Mouse (Mus musculus) E14TG2a.4 (cell line): ENCODE measurements around the gene Map1b.

ENCODE experiments used
- CTCF ChIP-seq: conservative IDR thresholded peaks from 2 replicates; pipeline ENCODE4 v1.5.1; 2014; ENCODE audit warnings: low read length
- NANOG ChIP-seq: IDR thresholded peaks from 2 replicates; pipeline ENCODE4 v1.6.1; 2014; ENCODE audit warnings: borderline replicate concordance, low read length, mixed read lengths
- POU5F1 ChIP-seq: IDR thresholded peaks from 2 replicates; pipeline ENCODE4 v1.6.1; 2014; ENCODE audit warnings: low read length, borderline replicate concordance

- no peak for TF ChIP-seq CTCF
- no peak for TF ChIP-seq POU5F1
- TF ChIP-seq NANOG = no peak
Observed at GRCm38 (mm10) chr13:99458658-99459386, 57.5 kb downstream of the Map1b start.
